Mouse (Mus musculus) heart, adult 8-10 months (tissue): Measurements from ENCODE around the gene Scn1b. TPM values are rescaled to one million over a fixed set of nuclear protein-coding genes. Genes with fewer than 3 reads are reported as not detected.

Experiments
- DNase-seq: peaks from one replicate; pipeline ENCODE4 v3.0.0; 2022; ENCODE audit warnings: low spot score
- total RNA-seq, 4 experiments: library from RNA; stranded (reverse); gene quantifications; 2 replicates each; pipeline ENCODE4 v1.2.4; 2022

The Scn1b gene
- 10 to 100 TPM; 36.1 to 54.8 (median 38.3) TPM for total RNA-seq

DNA sequence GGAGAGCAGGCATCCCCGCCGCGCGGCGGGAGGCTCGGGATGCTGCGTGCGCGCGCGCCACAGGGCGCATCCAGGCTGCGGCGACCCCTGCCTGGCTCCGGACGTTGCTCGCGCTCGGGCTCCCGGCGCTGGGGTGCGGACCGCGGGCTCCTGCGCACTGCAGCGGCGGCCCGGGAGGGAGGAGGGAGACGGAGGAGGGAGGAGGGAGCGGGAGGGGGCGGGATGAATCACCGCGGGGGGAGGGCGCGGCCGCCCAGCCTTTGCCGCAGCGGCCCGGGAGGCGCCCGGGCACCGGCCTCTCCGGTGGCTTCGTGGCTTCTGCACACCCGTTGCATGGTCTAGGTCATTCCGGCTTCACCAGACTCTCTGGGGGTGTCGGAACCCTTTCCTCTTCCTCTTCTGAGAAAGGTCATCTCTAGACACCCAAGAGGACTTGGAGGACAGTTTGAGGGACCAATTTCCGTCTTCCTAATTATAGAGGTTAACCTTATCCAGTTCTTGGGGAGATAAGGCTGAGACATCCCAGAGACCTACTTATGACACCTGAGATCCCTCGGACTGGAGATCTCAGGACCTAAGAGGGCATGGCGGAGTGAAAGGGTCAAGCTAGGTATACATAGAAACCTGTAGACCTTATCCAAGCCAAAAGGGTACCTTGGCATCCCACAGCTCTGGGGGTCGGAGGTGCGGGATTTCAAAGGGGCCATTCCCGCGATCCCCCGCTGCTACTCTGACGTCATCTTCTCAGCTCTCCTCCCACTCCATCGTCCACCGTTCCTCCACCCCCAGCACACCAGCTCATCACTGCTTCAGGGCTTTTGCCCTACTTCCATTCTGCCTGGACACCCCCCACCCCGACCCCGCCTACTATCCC lies at the start of gene Scn1b:
Gene Scn1b (minus strand): TSS at position 153 of the 874 bp plus-strand sequence.
- no peak for DNase-seq

DNA sequence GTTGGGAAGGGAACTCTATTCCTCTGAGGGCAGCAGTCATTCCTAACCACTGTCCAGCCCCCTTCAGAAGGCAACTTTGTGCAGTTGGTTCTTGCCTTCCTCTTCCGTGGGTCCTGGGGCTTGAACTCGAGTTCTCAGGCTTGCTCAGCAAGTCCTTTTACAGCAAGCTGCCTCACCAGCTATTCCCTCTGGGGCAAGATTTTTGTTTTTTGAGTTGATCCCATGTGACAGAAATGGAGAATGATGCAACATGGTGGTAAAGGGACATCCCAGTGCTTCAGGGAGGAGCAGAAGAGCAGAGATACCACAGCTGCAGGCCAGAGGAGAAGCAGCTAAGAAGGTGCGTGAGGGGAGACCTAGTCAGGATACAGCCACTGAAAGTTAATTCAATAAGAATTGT lies 48.3 kb upstream of the Scn1b start:
- DNase-seq: no peak

DNA sequence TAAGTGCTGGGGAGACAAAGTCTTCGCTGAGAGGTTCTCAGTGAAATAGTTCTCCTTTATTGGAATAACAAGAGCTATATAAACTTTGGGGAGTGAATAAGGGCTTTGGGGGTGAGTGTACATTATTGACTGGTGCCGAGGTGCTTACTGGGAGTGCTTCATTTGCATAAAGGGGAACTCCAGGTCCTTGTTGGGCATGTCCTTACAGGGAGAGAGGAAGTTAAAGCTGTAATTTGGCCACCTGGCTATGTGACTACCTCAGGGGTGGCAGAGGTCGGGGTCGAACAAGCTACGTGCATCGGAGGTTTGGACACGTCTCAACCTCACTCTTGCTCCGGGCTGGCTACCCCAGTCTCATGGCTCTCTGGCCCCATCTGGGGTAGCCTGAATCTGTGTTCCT lies 47.7 kb upstream of the Scn1b start:
- DNase-seq: no peak

DNA sequence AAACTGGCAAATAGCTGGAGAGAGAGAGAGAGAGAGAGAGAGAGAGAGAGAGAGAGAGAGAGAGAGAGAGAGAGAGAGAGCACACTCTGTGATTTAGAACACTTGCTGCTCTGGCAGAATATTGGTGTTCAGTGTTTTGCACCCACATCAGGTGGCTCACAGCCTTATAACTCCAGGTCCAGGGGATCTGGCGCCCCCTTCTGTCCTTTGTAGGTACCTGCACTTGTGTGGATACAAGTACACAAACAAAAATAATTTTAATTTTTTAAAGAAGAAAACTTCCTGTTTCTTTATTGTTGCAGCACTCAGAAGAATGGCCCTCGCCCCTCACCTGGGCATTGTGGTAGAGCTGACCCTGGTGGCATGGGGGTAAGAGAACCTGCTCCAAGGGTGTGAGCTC lies 45.4 kb upstream of the Scn1b start:
- no peak for DNase-seq

DNA sequence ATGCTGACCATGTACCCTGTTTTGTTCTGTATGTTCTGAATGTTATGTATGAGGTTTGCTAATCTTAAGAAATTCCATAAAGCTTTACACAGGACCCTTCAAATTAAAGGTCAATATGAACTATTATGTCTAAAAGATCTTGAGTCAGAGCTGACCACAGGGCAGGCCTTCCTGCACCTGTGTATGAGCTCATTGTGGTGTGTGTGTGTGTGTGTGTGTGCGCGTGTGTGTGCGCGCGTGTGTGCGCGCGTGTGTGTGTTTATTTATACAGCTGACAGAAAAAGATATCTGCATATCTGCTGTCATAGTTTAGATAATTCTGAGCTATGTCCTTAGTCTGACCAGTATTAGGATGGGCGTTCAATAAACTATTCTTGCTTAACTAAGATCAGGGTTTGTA lies 43.7 kb upstream of the Scn1b start:
- DNase-seq: no peak

DNA sequence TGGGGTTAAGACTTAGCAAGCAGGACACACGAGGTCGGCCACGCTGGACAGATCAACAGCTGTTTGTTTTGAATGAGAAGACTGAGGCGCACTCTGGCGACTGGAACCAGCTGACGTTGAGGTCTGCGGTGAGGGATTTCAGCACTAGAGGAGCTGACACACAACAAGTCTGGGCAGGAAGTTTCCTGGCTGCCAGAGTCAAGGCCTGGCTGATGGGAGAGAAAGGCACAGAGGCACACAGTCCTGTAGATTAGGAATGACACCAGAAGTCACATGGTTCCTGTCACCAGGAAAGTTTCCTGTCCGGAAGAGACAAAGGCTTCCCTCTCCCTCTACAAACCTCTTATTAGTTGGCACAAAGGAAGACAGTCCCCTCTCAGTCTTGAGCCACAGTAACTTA lies 41.6 kb upstream of the Scn1b start:
- DNase-seq: no peak

DNA sequence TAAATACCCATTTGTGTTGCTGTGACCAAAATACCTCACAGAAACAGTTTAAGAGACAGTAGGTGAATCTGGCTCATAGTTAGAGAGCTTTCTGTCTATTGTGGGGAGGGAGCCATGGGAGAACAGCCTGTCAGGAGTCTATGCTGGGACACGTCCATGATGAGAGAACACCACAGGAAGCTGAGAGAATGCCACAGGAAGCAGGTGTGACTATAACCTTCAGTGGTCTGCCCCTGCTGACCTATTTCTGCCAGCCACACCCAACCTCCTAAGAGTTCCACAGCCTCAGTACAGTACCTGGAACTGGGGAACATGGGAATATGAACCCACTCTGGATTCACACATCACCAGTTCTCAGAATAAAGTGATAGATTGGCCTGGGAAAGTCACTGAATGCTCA lies 37.9 kb upstream of the Scn1b start:
- no peak for DNase-seq

DNA sequence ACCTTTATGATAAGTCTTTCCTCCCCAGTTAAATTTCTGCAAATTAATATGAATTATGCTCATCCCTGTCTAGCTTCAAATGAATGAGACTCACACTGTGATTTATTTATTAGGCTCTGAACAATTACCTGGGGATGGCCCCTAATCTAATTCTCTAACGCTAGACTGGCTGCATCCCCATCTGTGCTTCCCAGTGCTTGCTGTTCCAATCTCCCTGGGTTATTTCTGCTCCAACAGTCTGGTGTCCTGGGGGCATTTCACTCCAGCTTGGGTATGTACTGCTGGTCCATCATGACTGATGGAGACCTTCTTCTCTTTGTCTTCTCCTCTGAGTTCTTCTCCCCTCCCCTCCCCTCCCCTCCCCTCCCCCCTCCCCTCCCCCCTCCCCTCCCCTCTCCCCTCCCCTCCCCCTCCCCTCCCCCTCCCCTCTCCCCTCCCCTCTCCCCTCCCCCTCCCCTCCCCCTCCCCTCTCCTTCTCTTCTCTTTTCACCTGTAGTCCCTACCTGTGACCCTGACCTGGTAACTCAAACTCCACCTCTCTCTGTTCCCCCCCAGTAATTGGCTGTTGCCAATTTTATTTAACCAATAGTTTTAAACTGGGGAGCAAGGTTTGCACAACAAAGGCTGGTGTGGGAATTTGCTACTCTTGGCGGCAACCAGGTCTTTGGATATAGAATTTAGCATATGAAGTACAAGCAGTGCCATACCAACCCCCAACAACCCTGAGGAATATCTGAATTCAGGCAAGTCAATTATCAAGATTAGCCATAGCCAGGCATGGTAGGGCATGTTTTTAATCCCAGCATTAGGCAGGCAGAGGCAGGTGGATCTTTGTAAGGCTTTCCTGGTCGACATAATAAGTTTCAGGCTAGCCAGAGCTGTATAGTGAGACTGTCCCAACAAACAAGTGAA lies 37.1 kb upstream of the Scn1b start:
- no peak for DNase-seq

DNA sequence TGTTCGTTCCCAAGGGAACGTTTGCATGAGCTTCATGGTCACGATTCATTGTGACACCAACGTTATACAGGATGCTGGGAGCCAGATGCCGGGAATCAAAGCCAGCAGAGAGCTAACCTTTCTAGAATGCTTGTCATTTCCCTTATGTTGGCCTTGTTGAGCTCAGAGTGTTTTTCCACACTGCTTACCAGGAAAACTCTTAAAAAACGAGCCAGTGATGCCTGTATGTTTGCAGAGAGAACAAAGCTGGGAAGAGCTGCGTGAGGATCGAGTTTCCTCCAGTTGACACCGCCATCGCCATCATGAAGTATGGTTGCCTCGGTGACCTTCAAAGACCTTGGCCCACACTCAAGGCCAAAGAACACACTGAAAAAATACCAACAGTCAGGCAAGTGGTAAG lies 35.5 kb upstream of the Scn1b start:
- no peak for DNase-seq

DNA sequence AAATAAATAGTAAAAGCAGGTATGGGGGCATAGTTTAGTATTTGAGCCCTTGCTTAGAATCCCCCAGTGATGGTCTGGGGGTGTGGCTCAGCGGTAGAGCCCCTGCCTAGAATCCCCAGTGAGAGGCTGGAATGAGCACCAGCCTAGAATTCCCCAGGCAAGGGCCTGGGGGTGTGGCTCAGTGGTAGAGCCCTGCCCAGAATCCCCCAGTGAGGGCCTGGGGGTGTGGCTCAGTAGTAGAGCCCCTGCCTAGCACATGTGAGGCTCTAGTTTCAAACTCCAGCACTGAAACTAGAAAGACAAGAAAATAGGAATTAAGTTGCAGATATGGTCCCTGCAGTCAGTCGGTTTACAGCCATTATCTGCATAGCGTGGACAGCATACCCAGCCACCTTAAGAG lies 35.0 kb upstream of the Scn1b start:
- no peak for DNase-seq

DNA sequence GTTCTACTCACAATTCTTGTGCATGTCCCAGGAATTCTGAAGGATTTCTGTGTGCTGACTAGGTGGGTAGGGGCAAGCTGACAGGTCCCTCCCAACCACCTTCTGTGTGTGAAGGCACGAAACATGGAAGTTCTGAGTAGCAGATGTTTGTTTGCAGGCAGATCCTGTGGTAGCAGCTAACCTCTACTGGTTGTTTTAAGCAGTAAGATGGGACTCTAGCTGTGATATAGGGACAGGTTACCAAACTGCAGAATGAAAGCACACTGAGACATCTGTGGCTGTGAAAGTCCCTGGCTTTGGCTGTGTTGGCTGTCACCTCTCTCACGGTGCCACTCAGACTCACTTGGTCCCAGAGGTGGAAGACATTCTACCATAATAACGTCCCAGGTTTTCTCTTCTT lies 34.4 kb upstream of the Scn1b start:
- DNase-seq: no peak

DNA sequence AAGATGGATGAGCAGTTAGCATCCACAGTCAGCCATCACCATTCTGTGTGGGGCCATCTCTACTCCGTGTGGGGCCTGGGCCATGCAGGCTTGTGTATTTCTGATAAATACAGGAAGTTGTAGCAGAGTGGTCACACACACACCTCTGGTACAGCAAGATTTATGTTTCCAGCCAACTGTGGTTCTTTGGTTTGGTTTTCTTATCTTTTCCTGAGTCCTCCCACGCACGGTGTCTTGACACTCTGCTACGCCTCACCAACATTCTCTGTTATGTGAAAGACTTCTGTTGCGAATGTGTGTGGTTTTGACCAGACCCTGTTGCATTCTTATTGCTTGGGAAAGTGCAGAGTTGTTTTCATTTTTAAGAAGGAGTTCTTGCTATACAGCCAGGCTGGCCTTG lies 34.0 kb upstream of the Scn1b start:
- no peak for DNase-seq

DNA sequence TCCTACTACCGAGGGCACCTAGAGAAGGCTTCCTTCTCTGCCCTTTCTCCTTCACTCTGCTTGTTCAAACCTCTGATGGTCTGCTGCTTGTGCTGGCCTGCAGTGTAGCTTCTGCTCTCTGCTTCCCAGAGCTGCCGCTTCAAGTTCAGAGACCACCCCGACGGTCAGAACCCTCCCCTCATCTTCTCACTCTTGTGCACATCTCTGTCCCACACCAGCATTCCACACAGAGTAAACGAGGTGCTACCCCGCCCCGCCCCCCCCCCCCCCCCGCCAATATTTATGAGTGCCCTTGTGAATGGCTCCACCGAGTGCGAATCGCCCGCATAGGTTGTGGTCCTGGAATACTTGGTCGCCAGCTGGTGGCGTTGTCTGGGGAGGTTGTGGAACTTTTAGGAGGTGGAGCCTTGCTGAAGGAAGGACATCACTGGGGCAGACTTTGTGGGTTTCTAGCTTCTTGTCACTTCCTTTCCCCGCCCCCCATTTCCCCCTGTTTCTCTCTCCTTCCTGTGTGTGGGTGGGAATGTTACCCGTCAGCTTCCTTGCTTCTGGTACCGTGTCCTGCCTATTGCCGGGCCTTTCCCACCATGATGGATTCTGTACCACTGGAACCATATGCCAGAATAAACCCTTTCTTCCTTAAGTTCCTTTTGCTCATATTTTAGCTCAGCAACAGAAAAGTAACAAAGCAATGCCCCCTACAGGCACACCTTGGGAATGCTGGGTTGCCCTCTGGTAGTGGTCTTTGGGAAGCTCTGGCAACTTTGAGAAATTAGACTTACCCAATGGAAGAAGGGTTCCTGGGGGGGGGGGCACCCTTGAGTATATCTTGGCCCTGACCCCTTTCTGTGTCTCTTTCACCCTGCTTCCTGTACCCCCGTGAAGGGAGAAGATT lies 29.5 kb upstream of the Scn1b start:
- DNase-seq: no peak

DNA sequence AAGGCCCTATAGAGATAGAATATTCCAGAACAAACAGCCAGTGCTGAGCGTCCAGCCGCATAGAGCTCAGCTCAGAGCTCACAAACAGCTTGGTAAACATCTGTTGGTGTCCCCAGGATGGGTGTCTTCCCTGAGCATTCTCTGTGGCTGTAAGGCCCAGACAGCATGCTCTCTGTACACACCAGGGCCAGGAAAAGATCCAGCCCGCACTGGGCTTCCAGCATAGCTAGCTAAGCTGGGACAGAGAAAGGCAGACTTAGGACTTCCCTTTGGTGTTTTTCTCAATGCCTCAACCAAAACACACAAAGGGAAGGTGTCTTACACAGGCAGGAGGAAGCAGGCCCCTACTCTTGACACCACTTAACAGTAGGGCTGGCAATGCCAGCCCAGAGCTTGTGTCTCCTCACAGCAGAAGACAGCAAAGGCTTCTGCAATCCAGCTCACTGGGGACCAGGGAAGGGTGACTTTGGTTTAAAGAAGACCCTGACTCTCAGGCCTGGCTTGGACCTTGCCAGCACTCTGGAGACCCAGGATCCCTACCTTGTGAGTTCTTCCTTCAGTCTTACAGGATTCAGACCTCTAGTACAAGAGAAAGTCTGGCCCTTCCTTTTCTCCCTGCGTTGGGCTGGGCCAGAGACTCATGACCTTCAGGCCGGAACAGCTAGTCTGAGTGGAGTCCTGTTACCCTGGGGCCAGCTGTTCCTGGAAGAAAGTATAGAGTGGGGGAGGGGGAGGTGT lies 28.7 kb upstream of the Scn1b start, which contains the start of gene Gramd1a:
Gene Gramd1a (minus strand): TSS at position 601 of the 738 bp plus-strand sequence.
- DNase-seq: peak; percentile 35

DNA sequence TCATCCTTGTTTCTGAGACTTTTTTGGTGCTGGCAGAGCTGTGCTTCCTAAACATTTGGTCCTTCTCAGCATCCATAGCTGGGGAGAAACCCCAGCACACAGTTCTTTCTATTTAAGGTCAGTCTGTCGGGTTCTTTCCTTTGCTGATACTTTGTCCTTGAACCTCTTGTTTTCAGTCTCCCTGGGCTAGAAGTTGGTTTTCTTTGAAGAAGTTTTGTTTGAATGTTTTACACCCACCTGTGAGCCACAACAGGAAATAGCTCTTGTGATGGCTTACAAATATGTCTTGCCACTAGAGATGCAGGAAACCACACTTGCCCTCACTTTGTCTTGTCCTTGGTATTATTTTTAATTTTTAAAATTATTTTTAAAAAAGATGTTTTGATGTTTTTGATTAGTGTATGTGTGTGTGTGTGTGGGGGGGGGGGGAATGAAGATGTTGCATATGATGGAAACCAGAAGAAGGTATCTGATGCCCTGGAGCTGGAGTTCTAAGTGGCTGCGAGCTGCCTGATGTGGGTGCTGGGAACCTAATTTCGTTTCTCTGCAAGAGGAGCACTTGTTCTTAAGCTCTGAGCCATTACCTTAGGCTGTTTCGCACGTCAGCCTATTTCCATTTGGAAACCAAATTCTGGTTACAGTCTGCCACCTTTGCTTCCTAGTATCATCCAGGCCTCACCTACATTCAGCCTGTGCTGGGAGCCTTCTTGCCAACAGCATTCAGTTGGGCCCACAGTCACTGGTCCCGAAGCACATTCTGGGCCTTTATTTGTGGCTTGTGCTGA lies 26.9 kb upstream of the Scn1b start:
- DNase-seq: no peak

DNA sequence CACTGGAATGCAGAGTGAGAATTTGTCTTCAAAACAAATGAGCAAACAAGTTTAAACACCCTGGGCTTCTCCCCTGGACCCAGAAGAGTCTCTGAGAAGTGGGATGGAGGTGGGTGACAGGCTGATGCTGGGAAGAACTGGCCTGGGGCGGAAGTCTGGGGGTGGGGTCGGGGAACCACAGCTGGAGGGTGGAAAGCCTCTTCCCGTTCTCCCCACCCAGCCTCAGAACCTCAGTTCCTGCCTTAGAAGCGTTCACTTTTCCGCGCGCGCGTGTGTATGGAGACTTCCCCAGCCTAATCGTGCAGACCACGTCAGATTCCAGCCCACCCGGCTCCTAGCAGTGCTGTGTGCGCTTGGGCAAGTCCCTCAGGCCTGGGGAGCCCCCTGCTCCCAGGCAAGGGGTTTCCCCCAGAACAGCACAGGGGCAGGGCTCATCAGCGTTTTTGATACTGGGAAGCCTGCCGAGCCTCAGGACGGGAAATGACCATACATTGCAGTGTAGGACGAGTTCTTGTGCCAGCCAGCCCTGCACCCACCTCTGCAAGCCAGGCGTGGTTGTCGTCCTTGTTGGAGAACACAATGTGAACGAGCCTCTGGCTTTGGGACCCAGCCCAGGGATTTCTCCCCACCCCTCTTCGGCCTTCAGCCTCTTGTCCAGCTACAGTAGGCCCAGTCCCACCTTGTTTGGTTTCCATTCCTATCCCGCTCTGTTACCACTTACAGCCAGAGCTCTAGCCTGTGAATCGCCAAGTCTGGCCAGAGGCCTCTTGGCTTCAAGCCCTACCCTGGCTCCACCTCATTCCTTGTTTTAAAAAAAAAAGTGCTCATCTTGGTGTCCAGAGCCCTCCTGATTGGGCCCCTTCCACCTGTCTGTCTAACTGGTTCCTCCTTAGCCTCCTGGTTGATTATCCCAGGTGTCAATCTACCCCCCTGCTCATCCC lies 24.8 kb upstream of the Scn1b start:
- DNase-seq: peak; percentile 74

DNA sequence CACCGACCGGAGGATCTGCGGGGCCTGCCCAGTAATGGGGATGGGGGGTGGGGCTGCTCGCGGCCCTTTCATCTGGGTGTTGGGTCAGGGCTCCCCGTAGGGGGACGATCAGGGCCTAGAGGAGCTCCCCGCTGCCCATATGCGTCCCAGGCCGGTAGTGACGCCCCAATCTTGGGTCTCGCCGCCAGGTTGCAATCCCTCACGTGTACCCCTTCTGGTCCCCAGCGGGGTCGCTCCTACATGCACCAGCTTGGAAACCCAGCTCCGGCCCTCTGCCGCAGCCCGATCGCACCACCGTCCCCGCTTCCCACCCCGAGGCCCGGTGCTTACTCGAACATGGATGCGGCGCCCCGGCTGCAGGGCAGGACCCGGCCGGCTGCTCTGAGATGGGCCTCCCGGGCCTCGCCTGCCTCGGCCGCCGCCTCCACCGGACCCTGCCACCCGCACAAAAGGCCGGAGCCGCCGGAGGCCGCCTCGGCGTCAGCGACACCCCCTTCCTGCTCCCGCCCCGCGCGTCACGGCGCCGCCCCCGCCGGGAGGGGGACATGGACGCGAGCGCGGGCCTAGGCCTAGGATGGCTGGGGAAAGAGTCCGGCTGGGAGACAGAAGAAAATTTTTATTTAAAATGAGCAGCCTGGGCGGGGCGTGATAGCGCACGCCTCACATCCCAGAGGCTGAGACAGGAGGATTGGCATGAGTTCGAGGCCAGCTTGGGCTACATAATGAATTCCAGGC lies 23.9 kb upstream of the Scn1b start:
- peak; percentile 90 for DNase-seq
